Mouse (Mus musculus) ovary, adult 18-20 months (tissue): ENCODE measurements around the gene Kremen1.

ENCODE experiments used
- DNase-seq: peaks from one replicate; pipeline ENCODE4 v3.0.0; 2022; ENCODE audit warnings: low spot score, mixed read lengths

Kremen1 gene

DNA sequence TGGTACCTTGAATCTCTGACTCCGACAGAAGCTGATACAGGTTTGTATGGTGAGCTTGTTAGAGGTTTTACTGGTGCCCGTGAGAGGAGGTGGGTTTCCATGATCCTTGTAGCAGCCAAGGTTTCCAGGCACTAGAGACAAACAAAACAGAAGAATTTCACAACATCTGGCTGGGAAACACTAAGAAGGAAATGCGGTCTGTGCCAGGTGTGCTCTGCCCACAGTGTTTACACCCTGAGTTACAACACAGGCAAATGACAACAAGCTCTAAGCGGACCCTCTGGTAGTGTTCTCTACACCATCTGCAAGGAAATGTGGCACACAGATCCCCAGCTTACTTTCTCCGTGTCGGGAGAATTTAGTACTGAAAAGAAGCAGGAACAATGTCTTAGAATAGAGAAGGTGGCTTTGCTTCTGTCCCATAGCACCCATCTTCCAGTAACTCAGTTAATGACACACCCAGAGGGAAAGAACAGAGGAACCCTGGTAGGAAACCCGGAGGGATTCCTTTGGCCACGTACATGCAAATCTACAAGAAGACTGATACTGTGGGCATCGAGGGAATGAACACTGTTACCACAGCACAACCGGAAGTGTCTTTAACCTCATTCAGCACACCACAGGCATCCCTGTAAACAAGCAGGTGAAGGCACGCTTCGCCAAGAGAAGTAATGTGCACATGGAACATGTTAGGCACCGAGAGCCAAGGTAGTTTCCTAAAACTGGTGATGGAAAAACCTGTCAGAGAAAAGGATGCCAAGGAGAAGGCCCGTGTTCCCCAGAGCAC, 45.8 kb downstream of the Kremen1 start:
- DNase-seq = no peak

DNA sequence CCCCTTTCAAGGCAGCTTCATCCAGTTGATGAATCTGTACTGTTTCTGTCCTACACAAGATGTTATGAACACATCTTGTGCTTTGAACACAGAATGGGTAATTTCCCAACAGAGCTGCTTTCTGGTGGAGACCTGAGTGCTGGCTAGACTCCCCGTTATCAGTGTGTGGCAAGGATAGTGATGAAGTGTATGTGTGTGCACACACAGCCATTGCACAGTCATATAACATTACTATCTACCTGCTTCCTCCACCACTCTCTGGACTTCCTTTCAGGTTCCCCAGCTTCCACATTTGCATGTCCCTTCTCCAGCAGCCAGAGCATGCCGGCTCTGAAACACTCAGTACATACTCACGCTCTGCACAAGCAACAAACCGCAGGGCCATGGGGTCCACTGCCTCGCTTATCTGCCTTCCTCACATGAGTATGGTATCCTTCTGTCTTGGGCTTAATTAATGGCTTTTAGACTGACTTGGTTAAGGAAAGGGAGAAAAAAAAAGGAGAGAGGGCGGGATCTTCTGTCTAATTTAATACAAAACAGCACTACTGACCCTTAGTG, 46.8 kb downstream of the Kremen1 start:
- no peak for DNase-seq

DNA sequence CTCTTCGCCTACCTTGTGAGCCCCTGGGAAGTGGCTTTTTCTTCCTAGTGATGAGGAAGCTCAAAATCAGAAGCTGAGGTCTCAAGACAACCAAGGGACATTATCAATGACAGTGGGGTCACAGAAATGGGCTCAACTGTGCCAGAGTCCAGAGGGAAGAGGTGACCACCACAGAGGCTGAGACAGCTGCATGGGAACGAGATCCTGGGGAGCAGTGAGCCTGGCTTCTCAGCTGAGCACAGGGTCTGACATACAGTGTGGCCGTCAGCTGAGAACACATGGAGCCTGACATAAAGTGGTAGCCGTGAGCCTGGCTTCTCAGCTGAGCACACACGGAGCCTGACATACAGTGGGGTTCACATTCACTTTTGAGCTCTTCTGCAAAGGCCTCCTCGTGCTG, 58.3 kb downstream of the Kremen1 start:
- DNase-seq = no peak

DNA sequence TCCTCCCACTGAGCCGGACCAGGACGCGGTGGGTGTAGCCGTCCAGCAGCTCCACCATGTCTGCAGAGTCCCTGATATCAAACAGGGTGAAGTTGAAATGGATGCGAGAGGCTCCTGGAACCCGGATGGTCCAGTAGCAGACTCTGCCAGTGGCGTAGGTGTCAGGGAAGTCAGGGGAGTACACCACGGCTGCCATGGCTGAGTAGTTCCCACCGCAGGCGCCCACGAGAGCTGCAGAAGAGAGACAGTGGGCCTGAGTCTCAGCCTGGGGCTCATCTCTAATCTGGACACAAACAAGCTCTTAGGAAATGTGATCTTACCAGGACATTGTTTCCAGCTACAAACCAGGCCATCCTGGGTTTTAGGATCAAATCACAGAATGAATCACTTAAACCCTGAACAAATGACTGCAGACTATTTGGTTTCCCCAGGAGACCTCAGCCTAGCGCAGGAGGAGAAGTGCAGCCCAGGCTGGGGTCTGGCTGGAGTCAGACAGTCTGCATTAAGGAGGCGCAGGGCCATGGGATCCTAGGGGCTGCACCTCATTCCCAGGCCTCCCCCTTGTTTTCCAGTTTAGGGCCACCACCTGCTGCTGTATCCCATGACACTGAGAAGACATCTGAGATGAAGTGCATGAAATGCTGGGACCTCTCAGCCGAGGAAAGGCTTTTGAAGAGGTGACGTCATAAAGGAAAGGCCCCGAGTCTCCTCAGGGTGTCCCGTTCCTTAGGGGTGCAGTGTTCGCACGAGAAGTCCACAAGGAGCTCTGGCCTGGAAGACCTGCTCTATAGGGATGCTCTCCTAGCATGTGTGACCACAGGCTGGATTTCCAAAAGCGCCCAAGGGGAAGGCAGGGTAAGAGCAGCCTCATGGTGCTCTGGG, 59.3 kb downstream of the Kremen1 start:
- DNase-seq = no peak

DNA sequence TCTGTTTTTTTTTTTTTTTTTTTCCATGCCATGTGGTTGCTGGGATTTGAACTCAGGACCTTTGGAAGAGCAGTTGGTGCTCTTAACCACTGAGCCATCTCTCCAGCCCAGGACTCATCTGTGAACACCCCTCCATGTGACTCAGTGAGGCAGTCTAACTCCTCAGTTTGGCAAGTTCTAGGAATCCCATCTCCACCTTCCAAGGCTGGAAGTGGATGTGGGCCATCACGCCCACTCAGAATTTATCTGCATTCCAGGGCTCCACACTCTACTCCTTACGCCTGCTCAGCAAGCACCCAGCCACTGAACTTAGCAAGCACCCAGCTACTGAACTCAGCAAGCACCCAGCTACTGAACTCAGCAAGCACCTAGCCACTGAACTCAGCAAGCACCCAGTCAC, 61.5 kb downstream of the Kremen1 start:
- no peak for DNase-seq

DNA sequence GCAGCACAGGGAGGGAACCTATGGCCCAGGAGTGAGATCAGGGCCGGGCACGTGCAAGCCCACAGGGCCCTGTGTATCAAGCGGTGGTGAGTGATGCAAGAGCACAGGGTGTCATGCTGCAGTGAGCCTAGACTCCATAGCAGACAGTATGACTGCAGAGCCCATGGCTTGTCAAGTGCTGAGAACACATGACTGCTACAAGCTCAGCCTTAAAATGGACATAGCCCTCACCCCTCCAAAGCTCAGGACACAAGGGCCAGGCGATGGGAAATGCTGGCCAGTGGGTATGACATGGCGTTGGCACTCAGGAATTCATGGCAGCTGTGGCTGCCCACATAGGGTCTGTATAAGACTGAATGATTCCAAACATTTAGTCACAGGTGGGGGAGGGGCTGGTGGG, 64.3 kb downstream of the Kremen1 start:
- DNase-seq = no peak

DNA sequence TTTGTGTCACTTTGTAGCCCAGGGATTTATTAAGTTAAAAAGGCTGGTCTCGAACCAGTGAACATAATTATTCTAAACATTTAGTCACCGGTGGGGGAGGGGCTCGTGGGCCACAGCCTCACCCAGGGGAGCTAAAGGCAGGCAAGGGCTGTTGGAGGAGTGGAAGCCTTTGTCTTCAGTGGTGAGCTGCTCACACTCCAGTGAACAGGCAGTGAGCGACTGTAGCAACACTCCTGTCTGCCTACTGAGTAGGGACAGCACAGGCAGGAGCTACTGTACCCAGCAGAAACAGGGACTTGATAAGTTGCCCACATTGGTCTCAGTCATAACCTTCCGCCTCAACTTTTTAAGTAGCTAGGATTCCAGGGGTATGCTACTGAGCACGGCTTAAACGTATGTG, 64.8 kb downstream of the Kremen1 start:
- no peak for DNase-seq

DNA sequence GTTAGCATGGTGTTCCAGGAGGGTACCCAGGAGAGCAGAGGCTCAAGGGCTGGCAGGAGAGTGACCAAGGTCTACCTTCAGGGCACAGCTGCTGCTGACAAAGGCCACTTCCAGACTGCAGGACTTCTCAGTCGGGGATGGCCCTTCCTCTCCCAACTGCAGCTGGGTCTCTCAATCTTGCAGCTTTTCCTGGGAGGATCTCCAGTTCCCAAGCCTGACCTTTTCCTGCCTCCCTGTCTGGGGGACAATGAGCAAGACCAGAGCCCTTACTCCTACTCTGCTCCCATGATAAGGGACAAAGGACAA, 67.8 kb downstream of the Kremen1 start:
- DNase-seq = no peak

DNA sequence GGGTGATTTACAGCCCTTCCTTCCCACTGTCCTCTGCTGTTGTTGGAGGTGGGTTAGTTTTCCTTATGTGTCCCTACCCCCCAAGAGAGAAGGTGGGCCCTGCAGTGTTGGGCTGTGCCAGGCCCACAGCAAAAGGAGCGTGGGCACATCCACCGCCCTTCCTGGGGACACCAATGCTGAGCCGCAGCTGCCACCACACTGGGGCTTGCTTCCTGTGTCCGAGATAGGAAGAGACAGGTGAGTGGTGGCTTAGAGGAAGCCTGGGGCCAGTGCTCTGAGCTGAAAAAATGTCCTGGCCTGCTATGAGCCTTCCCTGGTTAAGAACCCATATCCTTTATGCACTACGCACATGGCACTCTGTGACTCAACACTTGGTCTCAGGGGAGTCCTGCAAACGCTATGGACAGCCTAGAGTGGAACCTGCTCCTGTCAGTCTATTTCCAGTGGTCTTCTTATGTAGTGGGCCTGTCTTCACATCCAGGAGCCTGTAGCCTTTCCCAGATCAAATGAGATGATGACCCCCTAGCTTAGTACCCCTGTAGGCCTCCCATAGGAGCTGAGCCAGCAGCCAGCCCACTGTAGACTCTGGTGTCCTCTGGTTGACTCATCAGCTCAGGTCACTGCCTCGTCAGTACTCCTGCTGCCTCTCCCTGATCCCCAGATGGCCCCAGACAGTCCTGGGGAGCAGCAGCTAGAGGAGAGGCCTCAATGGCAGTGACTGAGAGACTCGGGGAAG, 68.3 kb downstream of the Kremen1 start:
- DNase-seq = no peak

DNA sequence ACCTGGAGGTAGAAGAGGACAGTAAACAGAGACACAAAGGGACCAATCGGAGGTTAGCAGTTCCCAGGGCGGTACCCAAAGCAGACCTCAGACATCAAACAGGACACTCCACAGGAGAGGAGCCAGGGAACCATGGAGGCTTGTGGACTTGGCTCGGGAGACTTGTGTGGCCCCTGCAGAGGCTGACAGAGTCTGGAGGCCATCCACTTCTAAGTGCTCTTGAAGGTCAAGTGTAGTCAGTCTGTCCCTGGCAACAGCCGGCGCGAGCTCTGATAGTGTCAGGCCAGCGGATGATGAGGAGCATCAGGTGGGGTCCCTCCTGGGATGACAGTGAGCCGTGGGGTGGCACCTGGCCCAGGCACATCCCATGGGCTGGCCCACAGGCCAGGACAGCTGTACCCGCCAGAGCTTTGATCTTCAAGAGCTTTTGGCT, 69.3 kb downstream of the Kremen1 start:
- DNase-seq = peak; percentile 7

DNA sequence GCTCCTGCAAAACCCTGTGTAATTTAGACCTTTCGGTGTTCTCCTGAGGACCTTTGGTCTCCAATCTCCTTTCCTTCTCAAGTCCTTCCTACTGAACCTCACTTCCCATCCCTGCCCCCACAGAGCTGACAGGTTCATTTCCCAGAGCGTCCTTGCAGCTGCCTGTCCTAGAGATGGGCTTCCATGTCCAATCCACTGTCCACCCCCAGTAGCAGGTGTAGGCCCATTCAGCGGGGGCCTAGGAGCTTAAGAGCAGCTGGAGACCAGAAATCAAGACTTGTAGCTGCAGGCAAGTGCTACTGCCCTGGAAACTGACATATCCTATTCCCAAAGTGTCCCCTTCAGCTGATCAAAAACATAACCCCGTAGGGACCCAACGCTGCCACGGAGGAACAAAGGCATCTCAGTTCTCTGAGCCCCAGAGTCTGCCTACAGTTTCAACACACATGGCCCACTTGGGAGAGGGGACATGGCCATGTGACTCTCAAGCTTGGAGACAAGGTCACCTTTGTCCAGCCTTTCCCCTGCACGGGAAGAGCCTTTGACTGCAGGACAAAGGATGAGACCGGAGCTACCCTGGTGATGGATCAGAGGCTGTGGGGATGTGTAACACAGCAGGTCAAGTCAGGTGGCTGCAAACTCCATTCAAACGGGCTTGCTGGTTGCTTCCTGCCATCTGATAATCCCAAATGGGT, 72.0 kb downstream of the Kremen1 start:
- DNase-seq = no peak

DNA sequence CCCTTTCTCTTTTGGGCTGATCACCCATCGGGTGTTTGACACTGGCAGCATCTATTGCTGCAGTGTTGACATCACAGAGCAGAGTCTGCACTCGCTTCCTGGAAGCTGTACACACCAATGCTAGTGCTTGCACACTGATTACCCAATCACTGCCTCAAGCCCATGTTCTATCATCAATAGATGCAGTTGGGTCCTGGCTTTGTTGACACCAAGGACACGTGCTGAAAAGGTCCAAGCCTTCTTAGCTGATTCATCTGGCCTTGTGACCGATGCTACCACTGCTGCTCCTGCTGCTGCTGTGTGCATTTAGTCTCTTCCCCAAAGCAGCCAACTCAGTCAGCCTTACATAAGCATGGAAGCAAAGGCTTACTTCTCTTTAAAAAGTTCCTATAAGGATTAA, 73.2 kb downstream of the Kremen1 start:
- no peak for DNase-seq

DNA sequence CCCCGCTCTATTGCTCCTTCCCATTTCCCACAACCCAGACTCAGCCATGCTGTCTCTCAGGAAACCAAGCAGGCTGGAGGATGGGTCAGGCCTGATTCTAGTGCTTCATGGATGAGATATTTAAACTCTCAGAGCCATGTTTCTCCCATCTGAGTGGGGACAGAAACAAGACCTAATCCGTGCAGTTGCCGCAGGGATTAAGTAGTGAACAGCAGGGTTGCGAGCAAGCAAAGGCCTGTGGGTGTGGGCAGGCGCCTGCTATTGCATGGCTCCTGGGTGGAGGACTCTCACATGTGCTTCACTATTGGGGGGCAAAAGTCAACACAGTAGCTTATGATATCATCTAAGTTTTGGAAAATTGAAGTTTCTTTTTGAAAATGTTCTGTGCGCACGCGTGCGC, 76.5 kb downstream of the Kremen1 start:
- no peak for DNase-seq

DNA sequence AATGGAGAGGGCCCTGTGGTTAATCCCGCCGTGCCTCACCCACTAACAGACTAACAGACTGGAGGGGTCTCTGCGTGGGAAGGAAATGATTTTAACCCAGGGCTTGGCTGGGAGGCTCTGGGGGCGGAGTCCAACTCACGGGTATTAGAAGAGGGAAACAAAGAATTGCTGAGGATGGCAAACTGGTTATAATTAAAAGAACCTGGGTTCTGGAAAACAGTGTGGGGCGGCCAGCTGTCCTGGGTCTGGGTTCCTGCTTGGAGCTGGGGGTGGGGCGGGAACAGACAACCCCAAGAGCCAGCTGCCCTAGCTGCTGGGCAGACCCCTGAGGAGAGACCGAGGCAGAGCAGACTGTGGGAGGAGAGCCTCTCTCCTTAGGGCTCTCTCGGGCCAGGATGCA, 77.1 kb downstream of the Kremen1 start:
- no peak for DNase-seq

DNA sequence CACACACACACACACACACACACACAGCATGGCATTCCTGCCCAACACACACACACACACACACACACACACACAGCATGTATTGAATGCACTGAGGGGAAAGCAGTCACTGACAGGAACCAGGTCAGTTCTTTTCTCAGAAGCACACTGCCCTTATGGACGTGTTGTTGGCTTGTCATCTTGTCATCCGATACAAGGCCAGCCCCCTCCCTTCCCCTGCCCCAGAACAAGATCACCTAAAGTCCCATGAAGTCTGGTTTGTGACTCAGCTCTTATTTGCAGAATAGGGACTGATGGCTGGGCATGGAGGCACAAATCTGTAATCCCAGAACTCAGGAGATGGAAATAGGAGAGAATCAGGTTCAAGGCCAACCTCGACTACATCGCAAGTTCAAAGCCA, 78.5 kb downstream of the Kremen1 start:
- DNase-seq = no peak

DNA sequence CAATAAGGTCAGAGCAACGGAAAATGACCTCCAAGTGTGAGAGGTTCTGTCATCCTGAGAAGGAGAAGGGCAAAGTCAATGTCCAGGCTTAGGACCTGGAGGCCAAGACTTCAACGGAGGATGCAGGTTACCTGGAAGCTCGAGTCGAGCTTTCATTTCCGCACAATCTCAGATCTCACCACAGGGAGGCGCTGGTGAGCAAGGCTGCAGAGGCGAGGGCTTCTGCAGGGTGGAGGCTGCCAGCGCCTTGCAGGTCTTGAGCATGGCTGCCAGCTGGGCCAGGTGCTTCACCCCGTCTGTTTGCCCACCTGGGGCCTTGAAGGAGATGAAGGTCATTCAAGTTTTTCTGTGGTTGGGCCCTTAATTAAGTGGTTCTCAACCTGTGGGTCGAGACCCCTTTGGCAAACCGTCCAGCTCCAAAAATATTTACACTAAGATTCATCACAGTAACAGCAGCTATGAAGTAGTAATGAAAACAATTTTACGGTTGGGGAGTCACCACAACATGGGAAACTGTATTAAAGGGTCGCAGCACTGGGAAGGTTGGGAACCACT, 79.4 kb downstream of the Kremen1 start:
- peak; percentile 53 for DNase-seq

DNA sequence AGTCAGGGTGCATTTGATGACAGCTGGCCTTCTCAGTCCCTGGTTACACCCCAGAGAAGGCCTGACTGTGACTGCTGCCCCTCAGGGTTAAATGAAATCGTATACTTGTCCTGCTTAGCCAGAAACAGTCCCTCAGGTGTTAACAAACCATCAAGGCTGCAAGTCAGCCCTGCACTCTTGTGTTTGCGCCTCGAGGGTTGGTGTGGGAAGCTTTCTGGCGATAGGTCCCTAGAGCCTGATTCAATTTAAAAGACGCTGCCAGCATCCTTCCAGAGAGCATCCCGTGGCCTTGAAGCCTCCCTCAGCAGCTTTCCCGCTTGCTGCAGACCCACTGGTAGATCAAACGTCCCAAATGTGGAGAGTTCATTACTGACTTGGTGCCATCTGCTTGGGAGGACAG, 82.0 kb downstream of the Kremen1 start:
- no peak for DNase-seq

DNA sequence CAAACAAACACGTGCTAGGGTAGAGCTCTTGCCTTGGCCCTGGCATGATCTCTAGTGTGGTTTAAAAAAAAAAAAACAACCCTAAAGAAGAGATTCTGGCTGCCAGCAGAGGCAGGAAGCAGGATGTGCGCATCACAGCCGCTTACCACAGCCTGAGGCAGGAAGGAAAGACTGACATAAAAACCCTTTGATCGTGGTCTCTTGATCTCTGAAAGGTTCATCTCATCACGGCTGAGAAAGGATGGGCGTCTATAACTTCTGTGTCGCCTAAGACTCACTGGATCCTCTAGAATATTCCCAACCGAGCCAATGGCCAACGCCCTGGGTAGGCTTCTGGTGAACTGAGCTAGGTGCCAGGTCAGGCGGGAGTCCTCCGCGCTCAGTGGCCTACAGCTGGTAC, 84.2 kb downstream of the Kremen1 start:
- no peak for DNase-seq

DNA sequence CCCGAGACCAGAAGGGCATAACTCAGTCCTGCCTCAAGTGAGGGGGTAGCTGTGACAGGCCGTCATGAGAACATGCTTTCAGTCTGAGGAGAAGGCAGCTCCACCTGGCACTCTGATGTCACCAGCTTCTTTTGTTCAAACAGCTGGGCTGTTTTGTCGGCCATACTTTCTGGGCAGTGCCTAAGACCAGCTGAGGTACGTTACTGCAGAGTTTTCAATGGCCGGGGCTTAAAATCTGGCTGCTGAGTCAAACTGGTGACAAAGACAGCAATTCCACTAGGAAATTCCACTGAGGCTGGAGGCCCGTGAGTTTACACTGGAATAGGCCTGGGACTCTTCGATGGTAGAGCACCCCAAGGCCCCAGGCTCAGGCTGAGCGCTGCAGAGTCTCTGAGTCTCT, 84.7 kb downstream of the Kremen1 start:
- DNase-seq = no peak

DNA sequence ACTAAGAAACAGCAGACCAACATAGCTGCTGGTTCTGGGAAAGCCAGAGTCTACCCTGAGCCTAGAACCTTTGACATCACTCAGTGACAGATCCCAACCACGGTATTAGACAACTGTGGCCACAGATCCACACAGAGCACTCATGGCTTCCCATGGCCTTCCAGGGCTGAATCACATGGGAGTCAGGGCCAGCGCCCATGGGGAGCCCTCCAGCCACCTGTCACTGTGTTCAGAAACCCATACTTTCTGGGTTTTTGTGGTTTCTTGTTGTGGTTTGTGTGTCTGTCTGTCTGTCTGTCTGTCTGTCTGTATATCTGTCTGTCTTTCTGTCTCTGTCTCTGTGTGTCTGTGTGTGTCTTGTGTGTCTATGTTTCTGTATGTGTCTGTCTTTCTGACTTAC, 85.5 kb downstream of the Kremen1 start:
- no peak for DNase-seq

DNA sequence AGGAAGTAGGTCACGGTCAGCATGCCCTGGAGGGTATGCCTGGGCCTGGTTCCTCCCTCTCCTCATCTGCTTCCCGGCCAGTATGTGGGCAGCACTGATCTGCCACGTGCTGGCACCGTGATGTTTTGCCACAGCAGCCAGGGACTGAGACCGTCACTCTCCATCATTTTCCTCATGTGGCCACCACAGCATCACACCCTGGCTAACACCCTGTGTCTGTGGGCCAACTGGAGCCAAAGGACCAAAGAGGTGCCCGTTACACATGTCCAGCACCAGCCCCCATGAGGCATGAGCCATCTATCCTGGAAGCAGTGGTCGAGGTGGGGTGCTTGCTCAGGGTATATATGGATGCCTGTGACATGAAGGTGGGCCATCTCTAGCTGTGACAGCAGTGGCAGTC, 86.2 kb downstream of the Kremen1 start:
- no peak for DNase-seq

DNA sequence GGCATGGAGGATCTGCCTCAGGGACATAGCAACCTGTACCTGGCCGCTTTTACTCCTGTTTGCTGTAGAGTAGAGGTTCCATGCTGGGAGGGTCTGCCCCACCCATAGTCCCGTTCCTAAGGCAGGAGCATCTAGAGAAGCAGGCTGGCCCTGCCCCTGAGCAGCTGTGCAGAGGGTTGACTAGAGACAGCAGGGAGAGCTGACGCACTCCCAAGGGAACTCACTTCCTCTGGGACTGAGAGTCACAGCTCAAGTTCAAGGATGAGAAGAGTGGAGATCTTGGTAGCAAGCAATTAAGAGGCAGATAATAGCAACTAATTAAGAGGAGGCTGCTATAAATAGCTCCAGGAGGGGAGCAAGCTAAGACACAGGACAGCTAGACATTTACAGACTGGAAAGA, 88.5 kb downstream of the Kremen1 start:
- DNase-seq = no peak
